Mouse (Mus musculus) right cerebral cortex, adult 2 months (tissue): ENCODE results near the gene Fam71d.

ENCODE experiments used
- DNase-seq, 2 experiments: peaks; one replicate each; pipeline ENCODE4 v3.0.0; 2021 to 2022; ENCODE audit warnings: low spot score in 2 of 2

The Fam71d gene

DNA sequence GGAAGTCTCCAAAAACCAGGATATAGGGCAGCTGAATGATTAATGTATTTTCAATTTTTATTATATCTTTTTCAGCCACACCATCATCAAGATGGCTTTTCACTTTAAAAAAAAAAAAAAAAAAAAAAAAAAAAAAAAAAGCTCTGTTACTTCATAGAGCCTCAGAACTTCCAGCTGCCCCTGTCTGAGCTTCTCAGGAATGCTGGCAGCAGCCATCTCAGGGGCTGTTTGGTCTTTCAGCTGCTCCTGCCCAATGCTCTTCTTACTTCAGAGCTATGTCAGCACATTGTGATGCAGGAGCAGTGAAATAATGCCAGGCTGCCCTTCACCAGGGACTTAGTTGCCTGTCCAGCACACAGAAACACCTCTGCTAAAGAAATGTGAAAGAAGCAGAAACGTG is at the start of gene Fam71d:
Gene Fam71d, plus strand, starts transcription at position 211 of the 400 bp plus-strand sequence.
- DNase-seq, result no peak

DNA sequence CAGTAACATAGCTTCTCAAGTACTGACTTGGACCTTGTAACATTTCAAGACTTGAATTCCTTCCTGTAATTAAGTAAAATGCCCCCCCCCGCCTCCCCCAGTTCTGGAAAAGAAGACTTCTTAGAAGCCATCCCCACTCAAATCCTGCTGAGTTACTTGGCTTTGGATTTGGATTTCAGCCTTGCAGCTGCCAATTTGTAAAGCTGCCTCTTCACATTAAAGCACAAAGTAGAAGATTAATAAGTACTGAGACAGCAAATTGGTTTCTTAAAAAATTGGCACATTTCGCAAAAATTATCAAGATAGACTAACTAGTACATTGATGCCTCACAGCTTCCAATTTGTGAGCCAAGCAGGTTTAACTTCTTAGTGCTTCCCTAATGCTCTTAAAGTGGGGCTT is 47.6 kb upstream of the Fam71d start:
- DNase-seq, result no peak

DNA sequence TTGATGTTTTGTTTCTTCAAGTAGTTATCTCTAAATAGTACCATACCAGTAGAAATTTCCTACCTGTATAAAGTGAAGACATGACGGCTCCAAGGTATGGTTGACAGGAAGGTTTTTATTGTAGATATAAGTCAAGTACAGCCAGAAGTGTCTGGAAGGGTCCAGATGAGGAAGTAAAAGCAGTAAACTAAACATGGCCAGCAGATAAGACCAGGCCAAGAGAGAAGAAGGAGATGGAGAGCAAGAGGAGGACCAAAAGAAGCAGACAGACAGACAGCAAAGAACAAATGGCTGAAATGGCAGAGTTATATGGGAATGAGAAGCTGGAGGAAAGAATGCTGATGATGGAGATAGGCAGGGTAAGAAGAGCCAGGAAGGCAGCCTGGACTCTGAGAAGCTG is 46.1 kb upstream of the Fam71d start:
- DNase-seq, result no peak

DNA sequence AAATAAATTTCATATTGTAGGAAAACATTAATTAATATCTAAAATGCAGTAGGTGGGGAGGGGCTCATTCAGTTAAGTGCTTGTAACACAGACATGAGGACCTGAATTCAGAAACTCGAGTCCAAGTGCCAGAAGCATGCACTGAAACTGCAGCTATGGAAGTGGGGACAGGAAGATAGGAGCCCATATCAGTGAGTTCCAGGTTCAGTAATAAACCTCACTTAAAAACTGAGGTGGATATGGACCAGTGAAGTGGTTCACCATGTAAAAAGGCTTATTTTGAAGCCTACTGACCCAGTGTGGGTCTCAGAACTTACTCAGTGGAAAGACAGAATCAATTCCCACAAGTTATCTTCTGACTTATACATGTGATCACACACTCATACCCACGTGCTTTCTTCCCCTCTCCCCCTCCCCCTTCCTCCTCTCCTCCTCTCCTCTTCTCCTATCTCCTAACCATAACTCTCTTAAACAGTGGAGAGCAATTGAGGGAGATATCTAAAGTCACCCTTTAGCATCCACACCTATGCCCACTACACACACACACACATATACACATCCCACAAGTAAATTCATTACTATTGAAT is 31.5 kb upstream of the Fam71d start:
- no peak for DNase-seq

DNA sequence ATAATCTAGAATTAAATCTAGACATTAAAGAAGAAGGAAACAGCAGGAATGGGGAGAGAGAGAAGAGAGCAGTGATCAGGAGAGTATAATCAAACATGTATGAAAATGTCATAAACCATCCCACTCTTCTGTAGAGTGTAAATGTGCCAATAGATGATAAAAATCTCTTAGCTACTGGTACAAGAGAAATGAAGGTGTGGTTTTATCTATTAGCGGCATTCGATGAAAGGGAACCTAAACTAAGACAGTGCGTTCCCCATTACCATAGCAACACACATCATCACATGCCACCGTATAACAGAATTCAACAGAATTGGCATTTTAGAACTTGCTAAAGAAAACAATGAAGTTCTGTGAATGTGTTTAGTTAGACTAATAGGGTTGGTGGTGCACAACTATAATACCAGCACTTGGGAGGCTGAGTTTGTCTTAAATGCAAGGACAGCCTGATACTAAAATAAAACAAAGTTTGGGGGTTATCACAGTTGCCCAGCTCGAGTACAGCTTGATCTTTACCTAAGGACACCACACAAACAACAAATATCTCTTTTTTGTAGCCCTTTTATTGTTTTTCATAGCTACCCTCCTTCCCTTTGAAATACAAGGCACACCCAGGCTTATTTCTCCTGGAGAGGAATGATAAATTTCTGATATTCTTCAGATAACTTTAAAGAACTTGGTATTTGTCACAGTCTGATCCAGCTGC is 13.1 kb upstream of the Fam71d start:
- DNase-seq, result no peak

DNA sequence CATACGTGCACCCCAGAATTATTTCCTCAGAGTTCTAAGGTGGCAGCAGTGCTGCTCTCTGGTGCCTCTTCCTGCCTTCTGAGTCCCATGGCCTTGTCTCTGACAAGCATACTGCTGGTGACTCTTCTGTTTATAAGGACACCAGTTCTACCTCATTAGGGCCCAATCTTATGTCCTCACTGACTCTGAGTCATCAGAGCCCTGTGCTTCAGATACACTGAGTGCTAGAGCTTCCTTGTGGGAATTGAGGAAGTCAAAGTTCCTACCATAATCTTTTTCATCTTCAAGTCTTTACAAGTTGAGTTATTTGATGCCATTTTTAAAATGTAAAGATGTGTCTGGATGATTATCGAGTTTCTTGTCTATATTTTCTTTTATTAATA is 12.5 kb upstream of the Fam71d start:
- no peak for DNase-seq

DNA sequence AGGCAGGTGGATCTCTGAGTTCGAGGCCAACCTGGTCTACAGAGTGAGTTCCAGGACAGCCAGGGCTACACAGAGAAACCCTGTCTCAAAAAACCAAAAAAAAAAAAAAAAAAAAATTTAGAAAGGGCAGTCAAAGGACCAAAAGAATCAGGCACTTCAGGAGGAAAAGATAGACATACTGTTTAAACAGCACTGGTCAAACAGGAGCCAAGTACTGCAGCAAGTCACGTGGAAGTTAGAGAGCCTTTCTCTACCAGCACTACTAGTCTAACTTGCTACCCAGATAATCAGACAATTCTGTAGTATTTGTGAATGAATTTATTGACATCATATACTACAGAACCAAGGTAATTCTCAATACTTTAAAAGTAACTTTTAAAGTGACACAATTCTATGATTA is 10.3 kb upstream of the Fam71d start:
- no peak for DNase-seq

DNA sequence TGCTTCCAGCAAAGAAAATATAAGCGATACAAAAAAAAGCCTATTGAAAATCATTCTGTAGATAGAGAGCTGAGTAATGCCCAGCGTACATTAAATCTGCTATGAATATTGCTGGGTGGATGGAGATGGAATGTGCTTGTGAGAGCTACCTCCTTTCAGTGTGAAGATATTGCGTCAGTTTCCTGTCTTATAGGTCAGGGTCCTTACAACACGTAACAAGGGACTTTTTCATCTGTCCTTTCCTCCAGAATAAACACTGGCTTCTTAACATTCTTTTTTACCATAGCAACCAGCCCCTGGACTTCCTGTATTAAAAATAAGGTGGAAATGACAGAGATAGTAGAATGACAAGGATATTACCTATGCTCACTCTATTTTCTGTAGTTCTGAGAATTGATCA is 9.1 kb upstream of the Fam71d start:
- DNase-seq, result no peak

DNA sequence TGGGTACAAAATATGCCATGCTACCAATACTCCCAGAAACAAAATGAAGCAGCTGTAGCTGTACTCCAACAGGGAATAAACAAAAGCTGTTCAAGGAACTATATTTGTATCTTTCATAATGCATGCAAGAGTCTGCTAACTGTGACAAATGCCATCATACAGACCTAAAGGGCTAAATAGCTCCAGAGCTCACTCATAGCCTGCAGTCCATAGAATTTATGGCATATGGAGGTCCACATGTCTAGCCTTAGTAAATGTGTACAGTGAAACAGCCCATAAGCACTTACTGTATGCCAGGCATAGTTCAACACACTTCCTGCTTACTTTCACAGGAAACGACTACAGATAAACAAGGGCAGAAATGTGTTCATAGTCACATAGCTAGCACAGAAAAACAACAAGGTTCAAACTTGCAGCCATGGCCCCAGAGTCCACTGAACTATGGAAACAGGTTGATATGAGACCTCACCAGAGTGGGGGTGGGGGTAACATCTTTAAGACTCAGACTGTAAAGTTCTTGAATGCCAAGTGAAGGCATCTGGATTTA is 5.6 kb upstream of the Fam71d start:
- no peak for DNase-seq

DNA sequence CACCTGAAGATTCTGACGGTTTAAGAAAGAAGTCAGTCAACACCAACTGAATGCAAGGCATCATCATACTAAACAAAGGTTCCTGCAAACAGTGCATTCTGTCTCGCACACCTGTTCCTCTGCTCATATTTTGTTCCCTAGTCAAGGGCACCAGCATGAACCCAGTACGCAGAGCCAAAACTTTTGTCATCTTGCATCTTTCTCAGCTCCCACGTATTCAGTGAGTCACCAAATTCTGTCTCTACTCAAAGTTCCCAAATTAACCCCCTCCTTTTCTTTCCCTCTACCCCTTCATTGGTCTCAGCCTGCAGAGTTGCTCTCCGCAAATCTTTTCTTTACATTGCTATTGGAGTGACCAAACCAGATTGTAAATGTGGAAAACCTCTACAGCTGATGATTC is 2.5 kb upstream of the Fam71d start:
- peak; percentile 20 to 33 for DNase-seq

DNA sequence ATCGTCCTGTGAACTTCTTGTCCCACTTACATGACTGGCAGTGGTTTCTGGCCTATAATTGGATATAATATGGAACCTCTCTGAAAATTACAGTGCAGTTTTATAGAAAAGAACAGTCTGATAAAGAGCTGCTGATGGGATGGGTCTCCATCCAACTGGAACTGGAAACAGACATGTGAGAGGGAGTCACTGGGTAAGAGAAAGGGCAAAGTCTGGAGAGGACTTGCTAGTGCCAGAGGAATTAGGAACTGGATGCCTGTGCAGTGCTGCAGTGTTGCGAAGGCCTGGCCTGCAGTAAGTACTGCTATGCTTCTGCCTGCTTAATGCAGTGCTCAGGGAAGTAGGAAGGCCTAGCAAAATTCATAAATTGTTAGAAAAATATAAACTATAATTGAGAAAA is 1.9 kb downstream of the Fam71d start:
- DNase-seq, result no peak

DNA sequence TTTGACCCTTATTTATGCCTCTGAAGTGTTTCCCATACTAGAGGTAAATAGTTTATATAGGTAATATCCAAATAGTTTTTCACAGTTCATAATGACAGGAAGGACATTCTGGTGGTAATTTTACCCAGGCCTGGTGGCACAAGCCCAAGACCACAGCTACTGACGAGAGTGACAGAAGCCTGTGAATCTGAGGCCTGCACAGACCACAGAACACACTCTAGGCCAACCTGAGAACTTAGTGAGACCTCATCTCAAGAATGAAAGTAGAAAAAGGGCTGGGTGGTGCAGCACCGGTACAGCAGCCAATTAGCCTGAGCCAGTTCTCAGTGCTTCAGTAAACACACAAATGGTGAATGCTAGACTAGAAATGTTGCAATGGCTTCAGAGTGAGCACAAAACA is 26.4 kb downstream of the Fam71d start:
- DNase-seq, result no peak

DNA sequence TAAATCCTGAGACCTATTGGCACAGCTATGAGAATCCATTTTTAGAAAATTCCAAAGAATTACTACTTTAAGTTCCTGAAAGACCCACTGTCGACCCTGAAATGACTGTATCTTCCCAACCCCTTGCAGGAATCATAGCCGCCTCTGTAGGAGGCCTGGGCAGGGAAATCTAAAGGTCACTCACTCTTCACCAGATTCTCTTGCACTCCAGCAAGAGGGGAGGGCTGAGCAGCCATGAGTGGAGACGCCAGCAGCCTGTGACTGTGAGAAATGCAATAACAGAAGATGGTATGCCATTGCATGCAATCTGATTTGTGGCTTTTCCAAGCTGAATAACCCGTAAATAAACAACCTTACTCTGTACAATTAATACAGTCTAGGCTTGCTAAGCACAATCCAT is 36.4 kb downstream of the Fam71d start:
- DNase-seq, result no peak

DNA sequence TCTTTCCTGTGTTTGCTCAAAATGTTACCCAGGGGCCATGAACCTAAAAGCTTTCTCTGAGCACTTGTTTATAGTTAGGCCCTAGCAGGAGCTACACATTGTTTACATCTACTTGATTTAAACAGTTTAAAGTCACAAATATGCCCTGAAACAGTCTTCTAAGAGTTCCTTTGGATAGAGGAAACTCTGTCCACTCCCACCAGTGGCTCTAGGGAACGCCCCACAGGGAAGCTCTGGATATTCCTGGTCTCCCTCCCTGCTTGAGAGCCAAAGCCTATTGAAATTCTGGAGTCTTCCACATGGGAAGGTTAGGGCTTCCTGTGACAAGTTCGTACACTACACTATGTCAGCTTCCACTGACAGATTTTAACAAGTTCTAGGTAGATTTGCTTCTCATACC is 48.3 kb downstream of the Fam71d start:
- no peak for DNase-seq

DNA sequence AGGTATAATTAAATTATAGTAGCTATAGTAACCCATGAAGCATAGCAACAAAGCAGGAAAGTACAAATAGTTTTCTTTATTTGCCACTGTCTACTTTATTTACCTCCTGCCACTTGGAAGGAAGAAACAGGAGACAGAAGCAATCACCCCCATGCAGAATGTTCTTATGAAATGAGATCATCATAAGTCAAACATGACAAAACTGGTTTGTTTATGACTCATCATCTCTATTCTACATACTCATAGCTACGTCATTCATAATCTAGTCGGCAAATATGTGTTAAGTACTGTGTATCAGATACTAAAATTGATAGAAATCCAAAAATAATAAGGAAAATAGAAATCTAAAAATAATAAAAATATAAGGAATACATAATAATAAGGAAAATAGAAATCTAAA is 49.0 kb downstream of the Fam71d start:
- no peak for DNase-seq

DNA sequence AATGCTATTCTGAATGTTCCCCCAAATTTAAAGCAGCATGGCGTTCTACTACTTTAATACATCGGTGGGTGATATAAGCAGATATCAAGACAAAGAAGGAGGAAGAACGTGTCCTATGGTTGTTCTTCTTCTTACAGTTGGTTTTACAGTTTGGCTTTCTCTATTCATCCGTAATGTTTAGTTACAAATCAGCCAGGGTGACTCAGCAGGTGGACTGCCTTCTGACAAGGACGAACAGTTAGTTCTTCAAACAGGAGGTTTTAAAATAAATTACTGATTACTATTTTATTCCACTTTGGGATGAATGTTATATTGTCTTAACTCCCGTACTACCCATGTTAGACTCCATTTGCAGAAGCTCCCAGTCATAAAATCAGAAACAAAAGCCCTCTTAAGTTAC is 54.9 kb downstream of the Fam71d start:
- DNase-seq, result no peak

DNA sequence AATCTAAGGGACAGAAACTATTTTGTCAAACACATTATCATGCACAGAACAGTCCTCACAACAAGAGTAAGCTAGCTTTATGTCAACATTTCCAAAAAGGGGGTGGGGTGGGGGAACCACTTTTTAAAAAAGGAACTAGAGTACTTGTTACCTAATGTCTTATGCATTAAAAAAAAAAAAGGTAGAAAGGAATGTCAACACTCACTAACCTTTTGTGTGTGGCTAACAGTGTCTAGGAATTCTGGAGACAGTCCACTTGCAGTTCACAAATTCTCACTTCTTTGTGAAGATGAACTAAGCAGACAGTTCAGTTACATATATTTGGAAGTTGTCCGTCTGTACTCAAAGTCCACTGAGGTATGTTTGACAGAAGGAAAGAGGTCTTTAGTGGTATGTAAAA is 56.1 kb downstream of the Fam71d start:
- no peak for DNase-seq

DNA sequence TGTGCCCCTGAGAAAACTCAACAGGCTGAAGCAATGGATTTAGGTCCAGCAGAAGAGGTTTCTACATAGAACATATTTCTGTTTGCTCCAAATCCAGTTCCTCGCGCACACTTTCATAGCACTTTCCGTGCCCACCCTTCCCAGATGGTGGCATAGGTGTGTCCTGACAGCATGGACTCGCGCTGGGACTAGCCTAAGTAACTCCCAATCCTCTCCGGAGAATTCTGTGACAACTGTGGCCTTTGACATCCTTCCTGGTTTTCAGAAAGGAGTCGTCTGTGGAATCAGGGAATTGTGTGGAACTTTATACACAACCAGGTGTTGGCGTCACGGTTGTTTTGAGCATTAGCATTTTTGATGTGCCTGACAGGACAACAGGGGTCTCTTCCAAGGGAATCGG is 56.8 kb downstream of the Fam71d start:
- peak in 1 of 2 experiments; percentile 15 for DNase-seq

DNA sequence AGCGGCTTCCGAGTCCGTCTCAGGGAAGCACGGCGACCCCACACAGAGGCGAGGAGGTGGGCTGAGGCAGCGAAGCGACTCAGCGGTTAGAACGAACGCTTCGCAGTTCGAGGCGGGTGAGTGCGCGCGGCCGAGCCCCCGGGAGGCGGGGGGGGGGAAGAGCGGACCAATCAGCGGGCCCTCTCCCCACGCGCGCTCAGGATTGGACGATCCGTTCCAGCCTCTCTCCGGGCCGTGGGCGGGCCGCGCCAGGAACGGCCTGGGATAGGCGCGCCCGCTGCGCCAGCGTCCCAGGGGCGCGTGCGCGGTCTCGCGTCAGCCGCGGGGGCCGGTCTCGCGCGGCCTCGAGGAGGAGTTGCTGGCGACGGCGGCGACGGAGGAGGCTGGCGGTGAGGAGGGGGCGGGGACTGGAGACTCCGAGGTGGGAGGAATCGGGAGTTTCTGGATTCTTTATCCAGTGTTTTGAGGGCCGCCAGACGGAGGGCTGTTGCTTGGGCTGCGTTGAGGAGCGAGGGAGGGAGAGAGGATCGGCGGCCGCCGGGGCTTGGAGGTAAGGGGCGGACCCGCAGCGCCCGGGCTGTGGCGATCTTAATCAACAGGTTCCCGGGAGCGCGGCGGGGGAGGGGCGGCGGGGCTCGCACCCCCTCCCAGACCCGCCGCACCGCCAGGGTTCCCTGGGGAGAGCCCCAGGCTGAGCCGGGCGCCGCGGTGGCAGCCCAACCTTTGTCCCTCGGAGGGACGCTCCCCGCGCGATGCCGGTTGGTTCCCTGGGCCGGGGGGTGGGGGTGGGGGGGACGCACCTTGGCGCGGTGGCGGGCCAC is 57.4 kb downstream of the Fam71d start, which contains the start of gene Mpp5:
Gene Mpp5, plus strand, starts transcription at position 351 of the 821 bp plus-strand sequence.
- DNase-seq, result peak; percentile 95 to 96

DNA sequence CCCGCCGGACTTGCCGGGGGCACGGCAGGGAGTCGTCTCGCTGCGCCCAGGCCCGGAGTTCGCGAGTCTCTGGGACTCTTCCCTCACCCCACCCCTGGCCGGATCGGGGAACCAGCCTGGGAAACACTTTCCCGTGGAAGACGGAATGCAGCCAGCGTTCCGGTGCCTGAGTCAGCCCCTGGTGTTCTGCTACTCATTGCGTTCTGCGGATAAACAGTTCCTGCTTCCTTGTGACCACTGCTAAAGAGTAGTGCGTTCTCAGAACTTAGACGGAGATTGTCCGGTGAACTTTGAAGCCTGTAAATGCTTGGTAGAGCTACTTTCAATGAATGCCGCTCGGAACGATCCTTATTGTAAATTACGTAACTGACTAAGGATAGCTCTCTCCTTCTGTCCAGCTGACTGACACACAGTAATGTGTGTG is 58.1 kb downstream of the Fam71d start:
- peak; percentile 59 to 68 for DNase-seq

DNA sequence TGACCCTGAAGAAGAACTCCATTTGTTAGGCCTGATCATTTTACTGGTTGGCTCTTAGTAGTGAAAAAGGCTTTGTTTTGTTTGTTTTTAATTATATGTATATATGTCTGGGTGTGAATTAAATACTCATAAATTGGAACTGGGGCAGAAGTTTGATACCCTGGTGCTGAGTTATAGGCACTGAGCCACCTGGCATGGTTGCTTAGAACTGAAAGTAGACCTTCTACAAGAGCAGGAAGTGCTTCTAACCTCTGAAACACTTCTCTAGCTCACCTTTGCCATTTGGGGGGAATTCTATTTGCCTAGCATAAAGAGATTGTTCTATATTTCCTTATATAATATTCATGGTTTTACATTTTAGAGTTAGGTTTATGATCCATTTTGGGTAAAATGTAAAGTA is 70.6 kb downstream of the Fam71d start:
- DNase-seq, result no peak

DNA sequence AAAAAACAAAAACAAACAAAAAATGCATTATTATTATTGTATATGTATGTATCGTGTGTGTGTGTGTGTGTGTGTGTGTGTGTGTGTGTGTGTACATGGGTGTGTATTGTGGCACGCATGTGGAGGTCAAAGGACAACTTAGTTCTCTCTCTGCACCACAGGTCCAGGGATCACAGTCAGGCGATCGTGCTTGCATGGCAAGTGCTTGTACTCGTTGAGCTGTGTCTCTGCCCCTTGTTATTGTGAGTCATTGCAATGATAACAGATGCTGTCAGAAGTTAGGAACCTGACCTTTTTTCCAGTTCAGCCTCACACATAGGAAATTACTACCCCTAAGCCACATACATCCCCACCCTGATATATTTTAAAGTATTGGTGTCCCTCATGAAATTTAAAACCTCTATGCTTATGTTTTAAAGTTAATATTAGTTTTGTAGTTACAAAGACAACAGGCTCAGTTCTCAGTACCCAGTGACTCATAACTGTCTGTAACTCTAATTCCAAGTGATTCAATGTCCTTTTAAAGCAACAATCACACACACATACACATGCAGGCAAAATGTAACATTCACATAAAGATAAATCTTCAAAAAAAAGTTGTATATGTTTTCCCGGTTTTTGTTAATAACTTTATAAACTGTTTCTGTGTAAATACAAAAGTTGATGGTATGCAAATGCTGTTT is 77.8 kb downstream of the Fam71d start:
- DNase-seq, result no peak
